Mouse (Mus musculus) heart, adult 18-20 months (tissue): ENCODE data around the gene Pate2. TPM values are rescaled to one million over a fixed set of nuclear protein-coding genes. Genes with fewer than 3 reads are reported as not detected.

Source experiments
- DNase-seq, 2 experiments: peaks; one replicate each; pipeline ENCODE4 v3.0.0; 2021 to 2022; ENCODE audit warnings: mixed read lengths in 1 of 2
- long read RNA-seq, 2 experiments: library from polyadenylated mRNA; stranded (forward); transcript quantifications; one replicate each; pipeline ENCODE4 v2.0.0; 2021
- total RNA-seq, 2 experiments: library from RNA; stranded (reverse); gene quantifications; 2 replicates each; pipeline ENCODE4 v1.2.3; 2021

Gene Pate2
- total RNA-seq, result not detected
- long read RNA-seq, experiment 1, result 0 reads
- long read RNA-seq, experiment 2, result 0 reads

GRCm38 (mm10) chr9:35569571-35570534 lies at the start of gene Pate2, which contains the start of gene Hyls1:
TSS of gene Pate2 (plus strand) at chr9:35570284.
TSS of gene Hyls1 (minus strand) at chr9:35570398.
- DNase-seq, result peak; percentile 95 to 97

GRCm38 (mm10) chr9:35520631-35521348 lies 49.3 kb upstream of the Pate2 start:
- no peak for DNase-seq

- no peak for DNase-seq
Measured at GRCm38 (mm10) chr9:35522241-35522640, 47.8 kb upstream of the Pate2 start.

- DNase-seq, result no peak
Measured at GRCm38 (mm10) chr9:35522821-35523515, 47.1 kb upstream of the Pate2 start.

GRCm38 (mm10) chr9:35523541-35523940 lies 46.5 kb upstream of the Pate2 start:
- peak; percentile 73 to 85 for DNase-seq

GRCm38 (mm10) chr9:35523941-35524411 lies 46.1 kb upstream of the Pate2 start:
- DNase-seq, result peak; percentile 78 to 84

- no peak for DNase-seq
Measured at GRCm38 (mm10) chr9:35529141-35529540, 40.9 kb upstream of the Pate2 start.

- no peak for DNase-seq
Measured at GRCm38 (mm10) chr9:35529796-35530195, 40.3 kb upstream of the Pate2 start.

- peak; percentile 31 to 51 for DNase-seq
Measured at GRCm38 (mm10) chr9:35533266-35533665, 36.8 kb upstream of the Pate2 start.

GRCm38 (mm10) chr9:35535110-35535509 lies 35.0 kb upstream of the Pate2 start:
- DNase-seq, result peak; percentile 46 to 70

GRCm38 (mm10) chr9:35535876-35536275 lies 34.2 kb upstream of the Pate2 start:
- DNase-seq, result no peak

GRCm38 (mm10) chr9:35539001-35539750 lies 30.9 kb upstream of the Pate2 start:
- DNase-seq, result no peak

- no peak for DNase-seq
Measured at GRCm38 (mm10) chr9:35541024-35541423, 29.1 kb upstream of the Pate2 start.

- peak; percentile 70 to 89 for DNase-seq
Measured at GRCm38 (mm10) chr9:35541488-35541887, 28.6 kb upstream of the Pate2 start.

- no peak for DNase-seq
Measured at GRCm38 (mm10) chr9:35541941-35542340, 28.1 kb upstream of the Pate2 start.

GRCm38 (mm10) chr9:35543099-35543860 lies 26.8 kb upstream of the Pate2 start:
- DNase-seq, result no peak

- DNase-seq, result peak in 1 of 2 experiments; percentile 44
Measured at GRCm38 (mm10) chr9:35544666-35545065, 25.4 kb upstream of the Pate2 start.

- no peak for DNase-seq
Measured at GRCm38 (mm10) chr9:35545704-35546103, 24.4 kb upstream of the Pate2 start.

GRCm38 (mm10) chr9:35546745-35547144 lies 23.3 kb upstream of the Pate2 start:
- no peak for DNase-seq

- DNase-seq, result no peak
Measured at GRCm38 (mm10) chr9:35548455-35548854, 21.6 kb upstream of the Pate2 start.
